Mouse (Mus musculus) C2C12 (cell line): Measurements from ENCODE around the gene Tmem150a. TPM values are rescaled to one million over a fixed set of nuclear protein-coding genes. Genes with fewer than 3 reads are reported as not detected.

Experiments used
- H3K27me3 ChIP-seq: one replicate; pipeline ENCODE4 v1.6.1; 2011; ENCODE audit not compliant: control insufficient read depth, insufficient read depth, insufficient read length
- H3K36me3 ChIP-seq: one replicate; pipeline ENCODE4 v1.6.1; 2011; ENCODE audit not compliant: control insufficient read depth, insufficient read depth
- H3K4me3 ChIP-seq: one replicate; pipeline ENCODE4 v1.5.1; 2011; ENCODE audit warnings: mild to moderate bottlenecking, control low read depth; ENCODE audit not compliant: poor library complexity, insufficient read depth, severe bottlenecking
- H3K79me2 ChIP-seq: one replicate; pipeline ENCODE4 v1.6.1; 2011; ENCODE audit not compliant: control insufficient read depth, insufficient read depth
- H3K79me3 ChIP-seq: one replicate; pipeline ENCODE4 v1.6.1; 2011; ENCODE audit warnings: low read depth, control low read depth
- H3ac ChIP-seq: one replicate; pipeline ENCODE3; 2011; ENCODE audit warnings: low read depth; ENCODE audit not compliant: control insufficient read depth, insufficient read length
- CEBPB ChIP-seq: IDR thresholded peaks from one replicate; pipeline ENCODE4 v1.6.1; 2011; ENCODE audit warnings: low read depth, mild to moderate bottlenecking, control low read depth, moderate library complexity
- CTCF ChIP-seq: IDR thresholded peaks from one replicate; pipeline ENCODE4 v1.5.1; 2011; ENCODE audit not compliant: control insufficient read depth, insufficient read depth, insufficient read length
- FOSL1 ChIP-seq: IDR thresholded peaks from one replicate; pipeline ENCODE4 v1.8.0; 2011; ENCODE audit warnings: mild to moderate bottlenecking, low read length; ENCODE audit not compliant: poor library complexity, insufficient read depth, severe bottlenecking
- MAX ChIP-seq: IDR thresholded peaks from one replicate; pipeline ENCODE4 v1.6.1; 2011; ENCODE audit warnings: mild to moderate bottlenecking, control low read depth
- MYOD1 ChIP-seq: IDR thresholded peaks from one replicate; pipeline ENCODE4 v1.6.1; 2011; ENCODE audit warnings: low read depth; ENCODE audit not compliant: control insufficient read depth, insufficient read length
- MYOG ChIP-seq: IDR thresholded peaks from one replicate; pipeline ENCODE4 v1.6.1; 2011; ENCODE audit not compliant: control insufficient read depth, insufficient read length; ENCODE audit errors: extremely low read depth
- USF1 ChIP-seq: IDR thresholded peaks from one replicate; pipeline ENCODE4 v1.6.1; 2011; ENCODE audit warnings: low read depth, mild to moderate bottlenecking, control low read depth, moderate library complexity
- polyA plus RNA-seq: library from polyadenylated mRNA; unstranded; fragments of >200 nt; fragmentation: generic; extraction: Trizol; gene quantifications from one replicate; pipeline ENCODE4 v1.2.1, GENCODE M21; 2012; ENCODE audit warnings: missing spikeins

The Tmem150a gene
- polyA plus RNA-seq, 1 experiment = 25.2 TPM

- no peak for TF ChIP-seq CEBPB
- TF ChIP-seq MYOG = no peak
- TF ChIP-seq USF1 = peak; percentile 96
- TF ChIP-seq CTCF = peak; percentile 9
- no peak for TF ChIP-seq MYOD1
- TF ChIP-seq MAX = no peak
- no peak for TF ChIP-seq FOSL1
- H3K27me3 ChIP-seq = no peaks in the 10 kb centered on the region
- peaks cover 24% of the 10 kb centered on the region for H3K36me3 ChIP-seq
- H3ac ChIP-seq = peak overlapping the region; percentile 70
- H3K79me3 ChIP-seq = peaks cover 13% of the 10 kb centered on the region
- H3K4me3 ChIP-seq = peak overlapping the region; percentile 82
- peaks cover 21% of the 10 kb centered on the region for H3K79me2 ChIP-seq
Measured at GRCm38 (mm10) chr6:72362132-72363028, 7.1 kb downstream of the Tmem150a start.

GRCm38 (mm10) chr6:72364009-72364408 is 8.8 kb downstream of the Tmem150a start:
- no peaks in the 10 kb centered on the region for H3K27me3 ChIP-seq
- H3K4me3 ChIP-seq = no peak overlapping the region
- H3K79me2 ChIP-seq = peaks cover 21% of the 10 kb centered on the region
- peaks cover 15% of the 10 kb centered on the region for H3K36me3 ChIP-seq
- H3ac ChIP-seq = no peak overlapping the region
- peaks cover 13% of the 10 kb centered on the region for H3K79me3 ChIP-seq
- TF ChIP-seq CTCF (peak; percentile 21), MAX (no peak)

GRCm38 (mm10) chr6:72364985-72365384 is 9.7 kb downstream of the Tmem150a start:
- H3K27me3 ChIP-seq = no peaks in the 10 kb centered on the region
- peaks cover 21% of the 10 kb centered on the region for H3K79me2 ChIP-seq
- H3K36me3 ChIP-seq = peaks cover 10% of the 10 kb centered on the region
- H3K4me3 ChIP-seq = no peak overlapping the region
- no peak overlapping the region for H3ac ChIP-seq
- peaks cover 13% of the 10 kb centered on the region for H3K79me3 ChIP-seq
- TF ChIP-seq MAX (no peak), FOSL1 (no peak), MYOG (no peak), CEBPB (no peak), MYOD1 (no peak), CTCF (no peak), USF1 (no peak)

- H3K79me2 ChIP-seq = peaks cover 8% of the 10 kb centered on the region
- H3K79me3 ChIP-seq = peaks cover 9% of the 10 kb centered on the region
- no peaks in the 10 kb centered on the region for H3K36me3 ChIP-seq
- H3K4me3 ChIP-seq = no peak overlapping the region
- no peaks in the 10 kb centered on the region for H3K27me3 ChIP-seq
- TF ChIP-seq CEBPB (no peak), USF1 (no peak), MAX (no peak), MYOG (no peak), FOSL1 (no peak), CTCF (no peak), MYOD1 (no peak)
- H3ac ChIP-seq = no peak overlapping the region
Measured at GRCm38 (mm10) chr6:72366304-72366703, 11.1 kb downstream of the Tmem150a start.

- no peak within 1 kb of the TSS for H3K4me3 ChIP-seq
- no peak within 1 kb of the TSS for H3ac ChIP-seq
- H3K79me2 ChIP-seq = peaks cover 2% of the 10 kb centered on the region
- H3K27me3 ChIP-seq = no peaks in the 10 kb centered on the region
- H3K36me3 ChIP-seq = no peaks in the 10 kb centered on the region
- H3K79me3 ChIP-seq = peaks cover 2% of the 10 kb centered on the region
- no peak for TF ChIP-seq CTCF
- no peak for TF ChIP-seq USF1
- no peak for TF ChIP-seq MYOD1
- TF ChIP-seq MAX = no peak
- TF ChIP-seq CEBPB = no peak
- TF ChIP-seq MYOG = no peak
- TF ChIP-seq FOSL1 = no peak
Measured at GRCm38 (mm10) chr6:72366844-72367443, 11.7 kb downstream of the Tmem150a start, which contains the start of gene Rnf181. Gene Rnf181, minus strand, starts transcription at chr6:72366956.

- Histone ChIP-seq H3K27me3 (no peaks in the 10 kb centered on the region), H3K79me3 (no peaks in the 10 kb centered on the region)
- TF ChIP-seq MYOD1 (no peak), CEBPB (no peak), FOSL1 (no peak)
Measured at GRCm38 (mm10) chr6:72367460-72367974, 12.3 kb downstream of the Tmem150a start.

More at GRCm38 (mm10) chr6:72367460-72367974, 12.3 kb downstream of the Tmem150a start:
- no peaks in the 10 kb centered on the region for H3K36me3 ChIP-seq
- H3K4me3 ChIP-seq = no peak overlapping the region
- H3K79me2 ChIP-seq = no peaks in the 10 kb centered on the region
- H3ac ChIP-seq = no peak overlapping the region
